Mouse (Mus musculus) limb, embryonic 12.5 days (tissue): Measurements from ENCODE around the gene Tatdn3. TPM values are rescaled to one million over a fixed set of nuclear protein-coding genes. Genes with fewer than 3 reads are reported as not detected.

ENCODE experiments used
- ATAC-seq: fragments of 200-750 bp; cut with Nextera tagmentation; 2 replicates; pipeline ENCODE4 v1.8.0; 2017; ENCODE audit warnings: low read depth, moderate TSS enrichment; ENCODE audit not compliant: insufficient number of reproducible peaks, insufficient read depth, low FRiP score, low TSS enrichment
- H3K27ac ChIP-seq: fragments of 300-500 bp; sonication (generic); 2 replicates; pipeline ENCODE4 v1.5.1; 2016; ENCODE audit warnings: mild to moderate bottlenecking, moderate library complexity
- H3K27me3 ChIP-seq: fragments of 300-500 bp; sonication (generic); 2 replicates; pipeline ENCODE4 v1.6.1; 2016; ENCODE audit warnings: mild to moderate bottlenecking, moderate library complexity
- H3K36me3 ChIP-seq: fragments of 300-500 bp; sonication (generic); 2 replicates; pipeline ENCODE4 v1.6.1; 2016; ENCODE audit warnings: mild to moderate bottlenecking, moderate library complexity
- H3K4me1 ChIP-seq: fragments of 300-500 bp; sonication (generic); replicated peaks from 2 replicates; pipeline ENCODE4 v1.6.1; 2016
- H3K4me2 ChIP-seq: fragments of 300-500 bp; sonication (generic); 2 replicates; pipeline ENCODE4 v1.6.1; 2016; ENCODE audit warnings: mild to moderate bottlenecking, moderate library complexity
- H3K4me3 ChIP-seq: fragments of 300-500 bp; sonication (generic); replicated peaks from 2 replicates; pipeline ENCODE4 v1.5.1; 2016; ENCODE audit warnings: mild to moderate bottlenecking
- H3K9ac ChIP-seq: fragments of 300-500 bp; sonication (generic); replicated peaks from 2 replicates; pipeline ENCODE4 v1.6.1; 2016; ENCODE audit warnings: mild to moderate bottlenecking, moderate library complexity
- H3K9me3 ChIP-seq: fragments of 300-500 bp; sonication (generic); 2 replicates; pipeline ENCODE4 v1.6.1; 2016; ENCODE audit warnings: mild to moderate bottlenecking, moderate library complexity
- WGBS: fragments of 180-500 bp; shearing (Covaris S2); methylation state at CpG from one replicate; pipeline ENCODE4 v1.1.7; 2016; 5-methylcytosine and 5-hydroxymethylcytosine counted together
- polyA plus RNA-seq: library from polyadenylated mRNA; unstranded; fragments of >200 nt; fragmentation: Nextera tagmentation; extraction: Ambion mirVana; gene quantifications from 2 replicates; pipeline ENCODE4 v1.2.1, GENCODE M21; 2016

The Tatdn3 gene
- polyA plus RNA-seq = 16.2 TPM in 2 replicates

GRCm38 (mm10) chr1:191062781-191063485 is at the start of gene Tatdn3, which contains the start of gene Nsl1:
Tatdn3 (minus strand) TSS chr1:191062932.
Nsl1 (plus strand) TSS chr1:191063012.
- H3K9me3 ChIP-seq = no peaks in the 10 kb centered on the region
- peak; percentile 81; the same call in 1 of the 2 replicates for ATAC-seq
- under 1% methylated on average over 56 of the region's 56 CpGs for WGBS
- H3K27ac ChIP-seq = peak within 1 kb of the TSS; percentile 51; the same call in 1 of the 2 replicates
- peak within 1 kb of the TSS; percentile 80 for H3K4me3 ChIP-seq
- no peaks in the 10 kb centered on the region for H3K27me3 ChIP-seq
- H3K9ac ChIP-seq = peak within 1 kb of the TSS; percentile 73
- H3K4me1 ChIP-seq = peaks cover 12% of the 10 kb centered on the region
- peak within 1 kb of the TSS; percentile 78 for H3K4me2 ChIP-seq
- H3K36me3 ChIP-seq = peaks cover 34% of the 10 kb centered on the region

GRCm38 (mm10) chr1:191111146-191111545 is 48.4 kb upstream of the Tatdn3 start:
- H3K4me1 ChIP-seq = peaks cover 8% of the 10 kb centered on the region; the same call in 1 of the 2 replicates
- H3K4me2 ChIP-seq = no peak overlapping the region
- WGBS = 61% methylated on average over 8 of the region's 8 CpGs
- H3K4me3 ChIP-seq = no peak overlapping the region
- no peak overlapping the region for H3K9ac ChIP-seq
- H3K9me3 ChIP-seq = no peaks in the 10 kb centered on the region
- H3K36me3 ChIP-seq = no peaks in the 10 kb centered on the region
- ATAC-seq = no peak
- no peaks in the 10 kb centered on the region for H3K27me3 ChIP-seq
- no peak overlapping the region for H3K27ac ChIP-seq

- H3K27ac ChIP-seq = no peak overlapping the region
- no peaks in the 10 kb centered on the region for H3K27me3 ChIP-seq
- H3K4me3 ChIP-seq = no peak overlapping the region
- H3K4me2 ChIP-seq = no peak overlapping the region
- no peak overlapping the region for H3K9ac ChIP-seq
- H3K9me3 ChIP-seq = no peaks in the 10 kb centered on the region
- ATAC-seq = no peak
- 92% methylated on average over 9 of the region's 9 CpGs for WGBS
- peaks cover 8% of the 10 kb centered on the region; the same call in 1 of the 2 replicates for H3K4me1 ChIP-seq
- no peaks in the 10 kb centered on the region for H3K36me3 ChIP-seq
These were observed 47.2 kb upstream of the Tatdn3 start for GRCm38 (mm10) chr1:191109907-191110306.

GRCm38 (mm10) chr1:191107306-191107705 is 44.6 kb upstream of the Tatdn3 start:
- Histone ChIP-seq H3K4me2 (no peak overlapping the region), H3K4me1 (peaks cover 8% of the 10 kb centered on the region; the same call in 1 of the 2 replicates), H3K27ac (no peak overlapping the region), H3K27me3 (no peaks in the 10 kb centered on the region), H3K4me3 (no peak overlapping the region), H3K36me3 (no peaks in the 10 kb centered on the region), H3K9me3 (no peaks in the 10 kb centered on the region), H3K9ac (no peak overlapping the region)
- no peak for ATAC-seq
- WGBS = 64% methylated on average over 10 of the region's 10 CpGs

GRCm38 (mm10) chr1:191105246-191105645 is 42.5 kb upstream of the Tatdn3 start:
- H3K27me3 ChIP-seq = peaks cover 1% of the 10 kb centered on the region; the same call in 1 of the 2 replicates
- 0 out of 2 replicates have a peak, but pooled peaks cover 4% of the 10 kb centered on the region for H3K9me3 ChIP-seq
- no peak overlapping the region for H3K27ac ChIP-seq
- no peak for ATAC-seq
- H3K4me1 ChIP-seq = no peaks in the 10 kb centered on the region
- no peaks in the 10 kb centered on the region for H3K36me3 ChIP-seq
- no peak overlapping the region for H3K4me3 ChIP-seq
- no peak overlapping the region for H3K4me2 ChIP-seq
- WGBS = 82% methylated on average over 9 of the region's 9 CpGs
- no peak overlapping the region for H3K9ac ChIP-seq

GRCm38 (mm10) chr1:191102730-191103370 is 40.1 kb upstream of the Tatdn3 start:
- Histone ChIP-seq H3K27ac (no peak overlapping the region), H3K9ac (no peak overlapping the region), H3K36me3 (no peaks in the 10 kb centered on the region), H3K27me3 (peaks cover 21% of the 10 kb centered on the region), H3K9me3 (0 out of 2 replicates have a peak, but pooled peaks cover 4% of the 10 kb centered on the region), H3K4me3 (no peak overlapping the region), H3K4me2 (no peak overlapping the region), H3K4me1 (peaks cover 11% of the 10 kb centered on the region)
- WGBS = 75% methylated on average over 15 of the region's 15 CpGs
- no peak for ATAC-seq

- H3K4me3 ChIP-seq = no peak overlapping the region
- no peaks in the 10 kb centered on the region for H3K36me3 ChIP-seq
- H3K4me2 ChIP-seq = 0 out of 2 replicates have a peak overlapping the region, but pooled peaks have one; percentile 97
- H3K27me3 ChIP-seq = peaks cover 27% of the 10 kb centered on the region
- 0 out of 2 replicates have a peak, but pooled peaks cover 4% of the 10 kb centered on the region for H3K9me3 ChIP-seq
- no peak for ATAC-seq
- peaks cover 22% of the 10 kb centered on the region for H3K4me1 ChIP-seq
- no peak overlapping the region for H3K27ac ChIP-seq
- 71% methylated on average over 5 of the region's 5 CpGs for WGBS
- H3K9ac ChIP-seq = no peak overlapping the region
These were observed 37.1 kb upstream of the Tatdn3 start for GRCm38 (mm10) chr1:191099772-191100291.

- H3K9ac ChIP-seq = no peak overlapping the region
- peak overlapping the region; percentile 62 for H3K4me3 ChIP-seq
- WGBS = 38% methylated on average over 5 of the region's 5 CpGs
These were observed 36.4 kb upstream of the Tatdn3 start for GRCm38 (mm10) chr1:191099114-191099513.

GRCm38 (mm10) chr1:191097802-191098747 is 35.3 kb upstream of the Tatdn3 start, which contains the start of gene Batf3:
Batf3 (plus strand) TSS chr1:191097847.
- H3K36me3 ChIP-seq = no peaks in the 10 kb centered on the region
- H3K9ac ChIP-seq = peak within 1 kb of the TSS; percentile 69
- peak within 1 kb of the TSS; percentile 62 for H3K4me3 ChIP-seq
- H3K4me2 ChIP-seq = peak within 1 kb of the TSS; percentile 97
- peaks cover 22% of the 10 kb centered on the region for H3K4me1 ChIP-seq
- H3K9me3 ChIP-seq = 0 out of 2 replicates have a peak, but pooled peaks cover 4% of the 10 kb centered on the region
- H3K27me3 ChIP-seq = peaks cover 27% of the 10 kb centered on the region
- WGBS = under 1% methylated on average over 80 of the region's 95 CpGs
- peak within 1 kb of the TSS; percentile 64; the same call in 1 of the 2 replicates for H3K27ac ChIP-seq
- peak; percentile 63; the same call in 1 of the 2 replicates for ATAC-seq

More at GRCm38 (mm10) chr1:191099114-191099513, 36.4 kb upstream of the Tatdn3 start:
- Histone ChIP-seq H3K9me3 (0 out of 2 replicates have a peak, but pooled peaks cover 4% of the 10 kb centered on the region), H3K27me3 (peaks cover 27% of the 10 kb centered on the region), H3K27ac (no peak overlapping the region), H3K4me1 (peaks cover 22% of the 10 kb centered on the region), H3K4me2 (peak overlapping the region; percentile 97), H3K36me3 (no peaks in the 10 kb centered on the region)
- ATAC-seq = no peak
